Mouse (Mus musculus): ENCODE results near the gene Slamf9.

- TF ChIP-seq POLR2A (IDR thresholded peaks at IDR 0.05; ENCODE audit: control insufficient read depth, low read depth, low read length) (no peak), CTCF (IDR thresholded peaks at IDR 0.05; ENCODE audit: control insufficient read depth, insufficient read depth, insufficient replicate concordance, low read depth, low read length) (no peak)
Observed at GRCm38 (mm10) chr1:172474196-172474595, 962 bp upstream of the Slamf9 start.
